Mouse (Mus musculus): ENCODE data around the gene Ccdc57. TPM values are rescaled to one million over a fixed set of nuclear protein-coding genes. Genes with fewer than 3 reads are reported as not detected.
A peak's percentile ranks its signal among the peaks of the same experiment; 100 is the strongest.

Ccdc57 gene
- polyA plus RNA-seq, 1 experiment, result 34.6 TPM

DNA sequence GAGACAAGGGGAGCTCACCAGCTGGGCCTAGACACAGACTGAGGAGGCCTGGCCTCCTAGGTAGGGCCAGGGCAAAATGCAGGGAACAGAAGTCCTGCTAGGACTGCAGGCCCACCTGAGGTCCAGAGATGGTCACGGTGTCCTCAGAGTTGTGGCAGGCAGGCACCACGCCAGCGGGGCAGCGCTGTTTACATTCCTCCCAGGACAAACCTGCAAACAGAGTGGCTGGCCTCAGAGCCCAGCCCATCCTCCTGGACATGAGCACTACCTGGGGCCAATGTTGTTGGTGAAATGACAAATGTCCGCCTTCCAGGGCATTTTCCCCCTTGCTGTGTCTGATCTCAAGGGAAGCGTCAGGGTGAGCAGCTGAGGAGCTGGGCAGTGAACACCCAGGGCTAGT is 115.3 kb downstream of the Ccdc57 start:
- no peaks in the 10 kb centered on the region for H3K27me3 ChIP-seq (ENCODE audit: control insufficient read depth, insufficient read depth, low read length)
- no peak overlapping the region for H3K27ac ChIP-seq (ENCODE audit: control insufficient read depth, insufficient read depth, low read depth, low read length)
- no peaks in the 10 kb centered on the region; the same call in 1 of the 2 replicates for H3K4me1 ChIP-seq (ENCODE audit: control insufficient read depth, insufficient read depth, low read length)
- TF ChIP-seq CTCF (IDR thresholded peaks at IDR 0.05; ENCODE audit: control insufficient read depth, insufficient read depth, insufficient replicate concordance, low read depth, low read length) (no peak), POLR2A (IDR thresholded peaks at IDR 0.05; ENCODE audit: control insufficient read depth, low read depth, low read length) (no peak)
- no peak overlapping the region for H3K4me3 ChIP-seq (ENCODE audit: control insufficient read depth, low read depth, low read length)
- no peaks in the 10 kb centered on the region; the same call in none of the 2 replicates for H3K36me3 ChIP-seq (ENCODE audit: control insufficient read depth, insufficient read depth, low read length)

DNA sequence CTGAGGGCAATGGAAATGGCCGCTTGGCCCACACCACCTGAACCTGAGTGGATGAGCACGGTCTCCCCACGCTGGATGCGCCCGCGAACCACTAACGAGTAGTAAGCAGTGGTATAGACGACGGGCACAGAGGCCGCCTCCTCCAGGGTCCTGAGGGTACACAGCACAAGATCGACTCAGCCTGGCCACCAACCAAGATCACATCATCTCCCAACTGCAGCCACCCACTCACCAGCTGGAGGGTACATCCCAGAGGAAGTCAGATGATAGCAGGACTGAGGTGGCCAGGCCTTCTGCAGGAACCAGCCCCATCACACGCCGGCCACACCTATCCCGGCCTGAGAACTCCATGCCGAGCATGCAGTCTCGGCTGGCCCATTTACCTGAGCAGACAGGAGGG is 120.6 kb downstream of the Ccdc57 start:
- no peaks in the 10 kb centered on the region; the same call in 1 of the 2 replicates for H3K36me3 ChIP-seq (ENCODE audit: control insufficient read depth, insufficient read depth, low read length)
- no peak overlapping the region for H3K27ac ChIP-seq (ENCODE audit: control insufficient read depth, insufficient read depth, low read depth, low read length)
- TF ChIP-seq CTCF (IDR thresholded peaks at IDR 0.05; ENCODE audit: control insufficient read depth, insufficient read depth, insufficient replicate concordance, low read depth, low read length), result no peak
- TF ChIP-seq POLR2A (IDR thresholded peaks at IDR 0.05; ENCODE audit: control insufficient read depth, low read depth, low read length), result no peak
- H3K4me3 ChIP-seq (ENCODE audit: control insufficient read depth, low read depth, low read length), result no peak overlapping the region
- no peaks in the 10 kb centered on the region for H3K4me1 ChIP-seq (ENCODE audit: control insufficient read depth, insufficient read depth, low read length)
- H3K27me3 ChIP-seq (ENCODE audit: control insufficient read depth, insufficient read depth, low read length), result no peaks in the 10 kb centered on the region

GRCm38 (mm10) chr11:120808010-120808409 is 124.7 kb downstream of the Ccdc57 start:
- H3K27ac ChIP-seq (ENCODE audit: control insufficient read depth, insufficient read depth, low read depth, low read length), result no peak overlapping the region
- H3K27me3 ChIP-seq (ENCODE audit: control insufficient read depth, insufficient read depth, low read length), result no peaks in the 10 kb centered on the region
- H3K36me3 ChIP-seq (ENCODE audit: control insufficient read depth, insufficient read depth, low read length), result no peaks in the 10 kb centered on the region
- no peak overlapping the region for H3K4me3 ChIP-seq (ENCODE audit: control insufficient read depth, low read depth, low read length)
- no peak for TF ChIP-seq POLR2A (IDR thresholded peaks at IDR 0.05; ENCODE audit: control insufficient read depth, low read depth, low read length)
- no peak for TF ChIP-seq CTCF (IDR thresholded peaks at IDR 0.05; ENCODE audit: control insufficient read depth, insufficient read depth, insufficient replicate concordance, low read depth, low read length)
- H3K4me1 ChIP-seq (ENCODE audit: control insufficient read depth, insufficient read depth, low read length), result no peaks in the 10 kb centered on the region

GRCm38 (mm10) chr11:120805375-120806298 is 127.0 kb downstream of the Ccdc57 start:
- Histone ChIP-seq H3K27ac (ENCODE audit: control insufficient read depth, insufficient read depth, low read depth, low read length) (no peak overlapping the region), H3K4me3 (ENCODE audit: control insufficient read depth, low read depth, low read length) (no peak overlapping the region), H3K36me3 (ENCODE audit: control insufficient read depth, insufficient read depth, low read length) (no peaks in the 10 kb centered on the region), H3K27me3 (ENCODE audit: control insufficient read depth, insufficient read depth, low read length) (no peaks in the 10 kb centered on the region), H3K4me1 (ENCODE audit: control insufficient read depth, insufficient read depth, low read length) (no peaks in the 10 kb centered on the region)
- TF ChIP-seq CTCF (IDR thresholded peaks at IDR 0.05; ENCODE audit: control insufficient read depth, insufficient read depth, insufficient replicate concordance, low read depth, low read length), result no peak
- TF ChIP-seq POLR2A (IDR thresholded peaks at IDR 0.05; ENCODE audit: control insufficient read depth, low read depth, low read length), result no peak

GRCm38 (mm10) chr11:120804769-120805168 is 127.9 kb downstream of the Ccdc57 start:
- H3K27me3 ChIP-seq (ENCODE audit: control insufficient read depth, insufficient read depth, low read length), result no peaks in the 10 kb centered on the region
- H3K27ac ChIP-seq (ENCODE audit: control insufficient read depth, insufficient read depth, low read depth, low read length), result no peak overlapping the region
- peaks cover 2% of the 10 kb centered on the region; the same call in 1 of the 2 replicates for H3K4me1 ChIP-seq (ENCODE audit: control insufficient read depth, insufficient read depth, low read length)
- TF ChIP-seq POLR2A (IDR thresholded peaks at IDR 0.05; ENCODE audit: control insufficient read depth, low read depth, low read length) (no peak), CTCF (IDR thresholded peaks at IDR 0.05; ENCODE audit: control insufficient read depth, insufficient read depth, insufficient replicate concordance, low read depth, low read length) (no peak)
- H3K36me3 ChIP-seq (ENCODE audit: control insufficient read depth, insufficient read depth, low read length), result no peaks in the 10 kb centered on the region
- H3K4me3 ChIP-seq (ENCODE audit: control insufficient read depth, low read depth, low read length), result no peak overlapping the region

GRCm38 (mm10) chr11:120804274-120804673 is 128.4 kb downstream of the Ccdc57 start:
- TF ChIP-seq POLR2A (IDR thresholded peaks at IDR 0.05; ENCODE audit: control insufficient read depth, low read depth, low read length), result no peak
- no peak for TF ChIP-seq CTCF (IDR thresholded peaks at IDR 0.05; ENCODE audit: control insufficient read depth, insufficient read depth, insufficient replicate concordance, low read depth, low read length)
- H3K27ac ChIP-seq (ENCODE audit: control insufficient read depth, insufficient read depth, low read depth, low read length), result no peak overlapping the region
- no peaks in the 10 kb centered on the region for H3K36me3 ChIP-seq (ENCODE audit: control insufficient read depth, insufficient read depth, low read length)
- H3K4me3 ChIP-seq (ENCODE audit: control insufficient read depth, low read depth, low read length), result no peak overlapping the region
- H3K27me3 ChIP-seq (ENCODE audit: control insufficient read depth, insufficient read depth, low read length), result no peaks in the 10 kb centered on the region
- H3K4me1 ChIP-seq (ENCODE audit: control insufficient read depth, insufficient read depth, low read length), result peaks cover 2% of the 10 kb centered on the region; the same call in 1 of the 2 replicates

GRCm38 (mm10) chr11:120800061-120800904 is 132.4 kb downstream of the Ccdc57 start:
- peak overlapping the region; percentile 62 for H3K27ac ChIP-seq (ENCODE audit: control insufficient read depth, insufficient read depth, low read depth, low read length)
- H3K36me3 ChIP-seq (ENCODE audit: control insufficient read depth, insufficient read depth, low read length), result no peaks in the 10 kb centered on the region
- H3K4me3 ChIP-seq (ENCODE audit: control insufficient read depth, low read depth, low read length), result no peak overlapping the region
- H3K4me1 ChIP-seq (ENCODE audit: control insufficient read depth, insufficient read depth, low read length), result peaks cover 5% of the 10 kb centered on the region
- no peak for TF ChIP-seq POLR2A (IDR thresholded peaks at IDR 0.05; ENCODE audit: control insufficient read depth, low read depth, low read length)
- TF ChIP-seq CTCF (IDR thresholded peaks at IDR 0.05; ENCODE audit: control insufficient read depth, insufficient read depth, insufficient replicate concordance, low read depth, low read length), result peak; percentile 88
- no peaks in the 10 kb centered on the region for H3K27me3 ChIP-seq (ENCODE audit: control insufficient read depth, insufficient read depth, low read length)
